Mouse (Mus musculus) embryonic fibroblast, embryonic 13.5 days (primary cell): ENCODE data around the gene Larp1. TPM values are rescaled to one million over a fixed set of nuclear protein-coding genes. Genes with fewer than 3 reads are reported as not detected.
"Not testable (repeated sequence)": the region's sequence is repeated elsewhere in the genome, so short reads cannot be mapped to it uniquely, and the experiment has no call there.

ENCODE experiments used
- H3K27ac ChIP-seq: 2 replicates; pipeline ENCODE4 v1.5.1; 2012; ENCODE audit warnings: low read length, control low read depth, inconsistent platforms; ENCODE audit not compliant: insufficient read depth
- H3K4me1 ChIP-seq: 2 replicates; pipeline ENCODE4 v1.6.1; 2011; ENCODE audit warnings: low read length; ENCODE audit not compliant: control insufficient read depth, insufficient read depth
- H3K4me3 ChIP-seq: 2 replicates; pipeline ENCODE4 v1.5.1; 2011; ENCODE audit warnings: mild to moderate bottlenecking, control low read depth, low read length; ENCODE audit not compliant: insufficient read depth
- CTCF ChIP-seq: IDR thresholded peaks from 2 replicates; pipeline ENCODE4 v1.5.1; 2011; ENCODE audit warnings: mild to moderate bottlenecking, control low read depth, low read length, moderate library complexity, borderline replicate concordance; ENCODE audit not compliant: insufficient read depth
- POLR2A ChIP-seq: IDR thresholded peaks from 2 replicates; pipeline ENCODE4 v1.6.1; 2011; ENCODE audit warnings: low read depth, mild to moderate bottlenecking, control low read depth, low read length, moderate library complexity
- polyA plus RNA-seq: library from polyadenylated mRNA; stranded (reverse); fragments of >200 nt; gene quantifications from 2 replicates; pipeline ENCODE4 v1.2.4, GENCODE M21; 2011; ENCODE audit warnings: low read depth; ENCODE audit not compliant: missing spikeins, insufficient read length

Larp1 gene
- polyA plus RNA-seq, 1 experiment, result 89.9 TPM

GRCm38 (mm10) chr11:58094766-58095165 lies 85.9 kb downstream of the Larp1 start:
- H3K4me3 ChIP-seq, result no peak overlapping the region
- no peak overlapping the region for H3K27ac ChIP-seq
- H3K4me1 ChIP-seq, result 0 out of 2 replicates have a peak, but pooled peaks cover 5% of the 10 kb centered on the region
- TF ChIP-seq CTCF (no peak), POLR2A (no peak)

GRCm38 (mm10) chr11:58095561-58095960 lies 86.7 kb downstream of the Larp1 start:
- TF ChIP-seq POLR2A (no peak), CTCF (no peak)
- Histone ChIP-seq H3K4me3 (no peak overlapping the region), H3K27ac (no peak overlapping the region), H3K4me1 (0 out of 2 replicates have a peak, but pooled peaks cover 5% of the 10 kb centered on the region)

- TF ChIP-seq CTCF (no peak), POLR2A (no peak)
- Histone ChIP-seq H3K27ac (no peak overlapping the region), H3K4me3 (no peak overlapping the region), H3K4me1 (0 out of 2 replicates have a peak, but pooled peaks cover 5% of the 10 kb centered on the region)
Observed at GRCm38 (mm10) chr11:58096160-58096559, 87.3 kb downstream of the Larp1 start.

- 0 out of 2 replicates have a peak, but pooled peaks cover 5% of the 10 kb centered on the region for H3K4me1 ChIP-seq
- no peak overlapping the region for H3K4me3 ChIP-seq
- H3K27ac ChIP-seq, result no peak overlapping the region
- TF ChIP-seq CTCF (no peak), POLR2A (no peak)
Observed at GRCm38 (mm10) chr11:58096821-58097620, 88.2 kb downstream of the Larp1 start.

GRCm38 (mm10) chr11:58097621-58098365 lies 88.9 kb downstream of the Larp1 start:
- TF ChIP-seq CTCF, result no peak
- TF ChIP-seq POLR2A, result no peak
- H3K4me3 ChIP-seq, result no peak overlapping the region
- no peak overlapping the region for H3K27ac ChIP-seq
- H3K4me1 ChIP-seq, result 0 out of 2 replicates have a peak, but pooled peaks cover 2% of the 10 kb centered on the region

GRCm38 (mm10) chr11:58098366-58098720 lies 89.5 kb downstream of the Larp1 start:
- not testable (repeated sequence) for H3K27ac ChIP-seq, H3K4me1 ChIP-seq, H3K4me3 ChIP-seq

GRCm38 (mm10) chr11:58100006-58100405 lies 91.1 kb downstream of the Larp1 start:
- no peaks in the 10 kb centered on the region for H3K4me1 ChIP-seq
- H3K27ac ChIP-seq, result no peak overlapping the region
- TF ChIP-seq POLR2A, result no peak
- TF ChIP-seq CTCF, result no peak
- no peak overlapping the region for H3K4me3 ChIP-seq

GRCm38 (mm10) chr11:58101194-58101720 lies 92.4 kb downstream of the Larp1 start:
- no peak overlapping the region for H3K4me3 ChIP-seq
- TF ChIP-seq CTCF (no peak), POLR2A (no peak)
- no peaks in the 10 kb centered on the region for H3K4me1 ChIP-seq
- H3K27ac ChIP-seq, result no peak overlapping the region

- TF ChIP-seq POLR2A (no peak), CTCF (no peak)
- Histone ChIP-seq H3K4me1 (no peaks in the 10 kb centered on the region), H3K27ac (no peak overlapping the region), H3K4me3 (no peak overlapping the region)
Observed at GRCm38 (mm10) chr11:58102146-58102545, 93.3 kb downstream of the Larp1 start.
